Mouse (Mus musculus) liver, embryonic 14.5 days (tissue): Measurements from ENCODE around the gene Nr3c2.

Experiments used
- CTCF ChIP-seq: IDR thresholded peaks from 2 replicates; pipeline ENCODE4 v1.5.1; 2016; ENCODE audit warnings: antibody characterized with exemption, low read depth, control low read depth
- EP300 ChIP-seq: IDR thresholded peaks from 2 replicates; pipeline ENCODE4 v1.6.1; 2016; ENCODE audit warnings: antibody characterized with exemption, low read depth

GRCm38 (mm10) chr8:76902205-76903078, 3.2 kb downstream of the Nr3c2 start:
- TF ChIP-seq CTCF (no peak), EP300 (no peak)
